Comparison of ENCODE assay signal across 22 mouse cellular contexts in the genomic region with DNA sequence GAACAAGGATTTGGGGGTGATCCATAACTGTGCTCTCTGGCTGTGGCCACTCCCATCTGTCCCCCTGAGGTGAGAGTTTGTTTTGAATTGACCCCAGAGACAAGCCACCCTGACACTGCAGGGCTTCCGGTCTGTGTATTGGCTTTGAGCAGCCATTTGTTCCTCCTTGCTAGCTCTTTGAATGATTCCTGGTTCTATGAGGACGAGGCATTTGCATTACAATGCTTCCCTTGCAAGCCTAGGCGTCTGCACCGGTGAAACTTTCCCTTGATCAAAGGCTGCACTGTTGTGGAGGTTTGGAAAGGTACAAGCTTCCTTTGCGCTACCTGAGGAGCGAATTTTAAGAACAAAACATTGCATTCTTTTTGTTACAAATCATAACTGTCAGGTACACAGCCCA.
DNase-seq lines count a peak whose midpoint lies in the region; ATAC-seq lines count a peak whose summit lies in the region.
"Had no signal": no experiment of that assay in that cellular context is flagged by ENCODE, and none has a peak within 500 bp of the region (broad histone marks: within the 10 kb centered on the region; RNA-seq: fewer than 3 reads in every experiment).

No protein-coding gene starts in this region.

- H3K9ac ChIP-seq in intestine, embryonic 14.5 days (ENCODE audit: low read length) = no peak overlapping the region
- H3K9ac ChIP-seq in intestine, embryonic 16.5 days (ENCODE audit: low read depth, low read length) = no peak overlapping the region
- H3K9ac ChIP-seq: embryonic facial prominence, embryonic 15.5 days; forebrain, embryonic 15.5 days; heart, embryonic 15.5 days; hindbrain, embryonic 13.5 days had no signal

- H3K4me2 ChIP-seq in intestine, embryonic 14.5 days (ENCODE audit: low read length) = no peak overlapping the region
- H3K4me2 ChIP-seq in intestine, embryonic 16.5 days (ENCODE audit: low read depth, low read length) = no peak overlapping the region
- H3K4me2 ChIP-seq: embryonic facial prominence, embryonic 15.5 days; forebrain, embryonic 15.5 days; heart, embryonic 15.5 days; hindbrain, embryonic 13.5 days had no signal

- H3K4me3 ChIP-seq in intestine, embryonic 14.5 days (ENCODE audit: low read depth, low read length) = no peak overlapping the region
- H3K4me3 ChIP-seq in intestine, embryonic 16.5 days (ENCODE audit: low read length) = no peak overlapping the region
- H3K4me3 ChIP-seq: embryonic facial prominence, embryonic 15.5 days; erythroblast, embryonic 14.5 days; forebrain, embryonic 10.5 days; forebrain, embryonic 15.5 days; heart, embryonic 15.5 days; hindbrain, embryonic 13.5 days had no signal

- no peaks in the 10 kb centered on the region for H3K36me3 ChIP-seq in intestine, embryonic 14.5 days (ENCODE audit: control insufficient read depth, insufficient read depth, low read length)
- H3K36me3 ChIP-seq in intestine, embryonic 16.5 days (ENCODE audit: control insufficient read depth, insufficient read depth, low read length) = no peaks in the 10 kb centered on the region
- H3K36me3 ChIP-seq: embryonic facial prominence, embryonic 15.5 days; forebrain, embryonic 10.5 days; forebrain, embryonic 15.5 days; heart, embryonic 15.5 days; hindbrain, embryonic 13.5 days had no signal

- 24% methylated on average over 6 of the region's 6 CpGs for WGBS in intestine, embryonic 14.5 days
- WGBS in intestine, embryonic 16.5 days = 24% methylated on average over 6 of the region's 6 CpGs

- no peak for ATAC-seq in intestine, embryonic 14.5 days (replicated peaks; ENCODE audit: low FRiP score, low TSS enrichment, low read depth)
- ATAC-seq in intestine, embryonic 16.5 days = no peak
- ATAC-seq in activated CD4-positive, CD25-positive, alpha-beta regulatory T cell, adult 4 months = no peak
- ATAC-seq: forebrain, embryonic 15.5 days; intestine, postnatal 0 days had no signal

- DNase-seq in intestine, embryonic 14.5 days (ENCODE audit: low spot score) = peak; percentile 38
- DNase-seq in ES-CJ7 (ENCODE audit: low read depth, low spot score) (peak; percentile 95), ZHBTc4 (ENCODE audit: low read depth, low spot score) (peak; percentile 93)
- peak; percentile 9 for DNase-seq in embryo, embryonic 11 days
- no peak for DNase-seq in thymus, postnatal 25 days
- DNase-seq in layer of hippocampus, adult 9-10 months (ENCODE audit: low spot score) = no peak
- DNase-seq: adrenal gland, adult 2 months; adrenal gland, postnatal 25 days; cerebellum, adult 2 months; cerebellum, postnatal 10 days; gastrocnemius, postnatal 10 days; heart, postnatal 14 days; kidney, adult 8-10 months had no signal

- no peaks in the 10 kb centered on the region for H3K9me3 ChIP-seq in intestine, embryonic 14.5 days (ENCODE audit: control insufficient read depth, low read length)
- H3K9me3 ChIP-seq in intestine, embryonic 16.5 days (ENCODE audit: control insufficient read depth, low read length) = no peaks in the 10 kb centered on the region
- H3K9me3 ChIP-seq: embryonic facial prominence, embryonic 15.5 days; forebrain, embryonic 10.5 days; forebrain, embryonic 15.5 days; heart, embryonic 15.5 days; hindbrain, embryonic 13.5 days had no signal

- no peaks in the 10 kb centered on the region for H3K27me3 ChIP-seq in intestine, embryonic 14.5 days (replicated peaks; ENCODE audit: control insufficient read depth, insufficient read depth, low read length)
- no peaks in the 10 kb centered on the region for H3K27me3 ChIP-seq in intestine, embryonic 16.5 days (replicated peaks; ENCODE audit: control insufficient read depth, insufficient read depth, low read length)
- H3K27me3 ChIP-seq: embryonic facial prominence, embryonic 15.5 days; forebrain, embryonic 15.5 days; heart, embryonic 15.5 days; hindbrain, embryonic 13.5 days had no signal

- no peak overlapping the region for H3K27ac ChIP-seq in intestine, embryonic 14.5 days (ENCODE audit: low read depth)
- H3K27ac ChIP-seq in intestine, embryonic 16.5 days (ENCODE audit: low read length) = no peak overlapping the region
- H3K27ac ChIP-seq: embryonic facial prominence, embryonic 15.5 days; forebrain, embryonic 10.5 days; forebrain, embryonic 15.5 days; heart, embryonic 15.5 days; hindbrain, embryonic 13.5 days had no signal

- H3K4me1 ChIP-seq in intestine, embryonic 14.5 days (replicated peaks; ENCODE audit: control insufficient read depth, insufficient read depth, low read length) = no peaks in the 10 kb centered on the region
- H3K4me1 ChIP-seq in intestine, embryonic 16.5 days (ENCODE audit: control insufficient read depth, insufficient read depth, low read length) = no peaks in the 10 kb centered on the region
- H3K4me1 ChIP-seq: embryonic facial prominence, embryonic 15.5 days; heart, embryonic 15.5 days; hindbrain, embryonic 13.5 days had no signal

Comparison
In these comparisons a context has a peak if more than half of its experiments do, and no peak if none do; other contexts are left out.
1. DNase-seq: peak in intestine, embryonic 14.5 days (single experiment), ES-CJ7 (single experiment), ZHBTc4 (single experiment) and embryo, embryonic 11 days (single experiment); none in thymus, postnatal 25 days (single experiment) and layer of hippocampus, adult 9-10 months (single experiment).